Mouse (Mus musculus): ENCODE results near the gene Prkx.

Gene Prkx

GRCm38 (mm10) chrX:77796238-77796835, at the start of gene Prkx:
TSS of gene Prkx (minus strand) at chrX:77796278.
- DNase-seq (ENCODE audit: low read depth, low spot score): peak; percentile 83

DNA sequence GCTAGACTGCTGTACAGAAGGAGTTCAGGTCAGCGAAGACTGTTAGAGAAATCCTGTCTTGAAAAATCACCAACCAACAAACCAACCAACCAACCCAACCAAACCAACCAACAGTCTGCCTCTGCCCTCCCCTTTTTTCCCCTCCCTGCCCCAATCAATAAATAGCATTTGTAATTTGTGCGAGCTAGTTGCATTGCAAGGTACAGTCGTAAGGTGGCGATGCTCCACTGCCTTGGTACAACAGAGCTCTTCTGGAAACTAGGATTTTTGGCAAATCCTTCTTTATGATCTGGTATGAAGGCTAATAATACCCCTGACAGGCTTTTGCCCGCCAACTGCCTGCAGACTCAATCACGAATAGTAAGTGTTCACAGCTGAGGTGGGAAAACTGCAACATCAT, 16.0 kb upstream of the Prkx start:
- peak; percentile 62 for DNase-seq (ENCODE audit: low read depth, low spot score)

DNA sequence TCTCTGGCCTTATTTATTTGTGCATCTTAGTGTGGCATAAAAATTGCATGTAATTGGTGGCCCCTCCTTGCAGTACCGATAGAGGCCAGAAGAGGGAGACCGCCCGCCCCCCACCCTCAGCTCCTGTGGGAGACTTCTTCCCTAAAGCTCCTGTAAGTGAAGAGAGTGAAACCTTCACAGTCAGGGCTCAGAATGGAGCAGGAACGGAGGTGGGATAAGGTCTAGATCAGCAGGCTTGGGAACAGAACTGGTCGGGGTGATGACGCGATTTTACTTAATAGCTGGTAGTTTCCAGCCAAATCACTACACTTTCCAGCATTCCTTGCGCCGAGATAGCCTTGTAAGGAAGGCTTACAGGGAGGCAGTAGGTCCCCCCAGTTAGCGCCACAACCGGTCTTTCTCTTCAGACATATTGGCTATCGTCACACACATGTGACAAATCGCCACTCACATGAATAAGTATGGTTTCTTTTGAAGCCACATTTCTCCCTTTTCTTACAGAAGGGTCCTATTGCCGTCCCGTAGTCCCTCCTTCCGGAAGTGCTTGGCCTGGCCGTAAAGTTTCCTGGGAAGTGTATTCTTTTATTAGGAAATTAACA, 14.6 kb upstream of the Prkx start:
- DNase-seq (ENCODE audit: low read depth, low spot score): peak; percentile 88

DNA sequence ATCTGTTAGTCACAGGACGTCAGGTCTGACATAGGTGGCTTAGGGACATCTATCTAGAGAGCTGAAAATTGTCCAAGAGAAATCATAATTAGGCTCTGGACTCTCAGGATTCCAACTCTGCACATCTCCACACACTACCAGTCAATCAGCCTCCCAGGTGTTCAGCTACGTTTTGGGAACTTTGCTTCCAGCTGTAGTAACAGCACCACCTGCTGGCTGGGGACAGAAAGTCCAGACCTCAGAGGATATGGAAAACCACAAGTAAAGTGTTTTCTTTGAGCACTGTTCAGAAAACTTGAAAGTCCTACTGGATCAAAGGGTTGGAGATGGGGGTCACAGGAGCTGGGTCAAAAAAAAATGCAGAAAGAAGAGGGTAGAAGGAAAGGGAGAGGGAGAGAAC, 12.5 kb upstream of the Prkx start:
- DNase-seq (ENCODE audit: low read depth, low spot score): peak; percentile 59

- DNase-seq (ENCODE audit: low read depth, low spot score): no peak
These were observed 6.2 kb upstream of the Prkx start for GRCm38 (mm10) chrX:77802293-77802692.

DNA sequence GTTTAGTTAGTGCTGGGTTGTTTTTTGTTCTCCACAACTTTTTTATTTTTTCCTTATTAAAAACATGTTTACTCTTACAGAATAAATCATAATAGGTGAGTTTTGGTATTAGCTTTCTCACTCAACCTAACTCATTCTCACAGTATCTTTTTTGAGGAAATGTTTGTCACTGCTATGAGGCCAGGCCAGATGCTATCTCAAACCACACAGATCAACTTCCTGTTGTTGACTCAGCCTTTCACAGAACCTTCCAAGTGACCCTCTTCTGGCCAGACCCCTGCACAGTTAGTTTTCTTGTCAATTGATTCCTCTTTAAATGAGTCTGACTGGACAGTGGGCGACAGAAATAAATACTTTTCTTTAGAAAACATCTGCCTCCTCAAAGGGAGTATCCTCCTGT, 5.5 kb upstream of the Prkx start:
- no peak for DNase-seq (ENCODE audit: low read depth, low spot score)

GRCm38 (mm10) chrX:77799554-77799953, 3.5 kb upstream of the Prkx start:
- no peak for DNase-seq (ENCODE audit: low read depth, low spot score)

GRCm38 (mm10) chrX:77797801-77798200, 1.7 kb upstream of the Prkx start:
- DNase-seq (ENCODE audit: low read depth, low spot score): no peak

DNA sequence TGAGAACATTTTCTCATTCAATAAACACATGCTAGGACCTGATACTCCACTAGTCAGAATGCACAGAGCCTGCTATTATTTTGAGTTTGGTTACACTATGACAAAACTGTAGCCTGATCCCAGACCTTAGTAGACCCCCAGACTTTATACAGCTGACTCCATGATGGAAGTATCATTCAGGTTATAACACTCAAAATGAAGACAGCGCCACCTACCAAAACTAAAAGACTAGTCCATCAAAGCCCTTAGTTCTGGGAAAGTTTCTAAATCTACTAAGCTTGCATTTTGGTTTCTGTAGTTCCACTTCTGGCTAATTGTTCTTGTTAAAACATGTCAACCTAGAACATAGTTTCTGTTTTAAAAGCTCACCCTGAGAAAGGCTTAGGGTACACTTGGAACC, 838 bp upstream of the Prkx start:
- no peak for DNase-seq (ENCODE audit: low read depth, low spot score)

DNA sequence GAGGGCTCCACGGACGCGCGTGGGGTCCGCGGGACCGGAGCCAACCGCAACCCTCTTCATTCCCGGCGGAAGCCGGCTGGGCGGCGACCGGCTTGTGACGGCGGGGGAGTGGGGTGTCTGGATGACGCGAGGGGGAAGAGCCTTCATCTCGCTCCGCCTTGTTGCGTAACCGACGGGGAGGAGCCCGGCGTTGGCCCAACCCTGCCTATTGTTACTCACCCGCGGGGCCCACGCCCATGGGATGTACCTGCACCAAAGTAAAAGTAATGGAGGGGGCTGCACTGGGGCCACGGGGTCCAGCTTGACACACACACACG, 262 bp downstream of the Prkx start:
- peak; percentile 95 for DNase-seq (ENCODE audit: low read depth, low spot score)

GRCm38 (mm10) chrX:77794962-77795857, 868 bp downstream of the Prkx start:
- peak; percentile 20 for DNase-seq (ENCODE audit: low read depth, low spot score)

- peak; percentile 61 for DNase-seq (ENCODE audit: low read depth, low spot score)
These were observed 7.4 kb downstream of the Prkx start for GRCm38 (mm10) chrX:77788675-77789074.

GRCm38 (mm10) chrX:77786354-77786753, 9.7 kb downstream of the Prkx start:
- DNase-seq (ENCODE audit: low read depth, low spot score): no peak

DNA sequence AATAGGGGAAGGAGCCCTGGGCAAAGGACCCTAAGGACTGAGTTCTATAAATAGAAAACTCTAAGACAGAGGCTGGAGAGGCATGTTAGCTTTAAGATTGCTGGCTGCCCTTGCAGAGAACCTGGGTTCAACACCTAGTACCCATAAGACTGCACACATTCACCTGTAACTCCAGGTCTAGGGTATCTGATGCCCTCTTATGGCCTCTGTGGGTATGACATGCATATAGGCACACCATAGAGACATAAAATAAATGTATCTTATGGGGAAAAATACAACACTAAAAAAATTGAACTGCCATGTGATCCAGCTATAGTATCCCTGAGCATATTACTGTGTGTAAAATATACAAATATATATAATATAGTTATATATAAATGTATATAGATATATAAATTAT, 18.3 kb downstream of the Prkx start:
- no peak for DNase-seq (ENCODE audit: low read depth, low spot score)

GRCm38 (mm10) chrX:77765153-77765552, 30.9 kb downstream of the Prkx start:
- DNase-seq (ENCODE audit: low read depth, low spot score): peak; percentile 9

GRCm38 (mm10) chrX:77744260-77744659, 51.8 kb downstream of the Prkx start:
- DNase-seq (ENCODE audit: low read depth, low spot score): no peak

DNA sequence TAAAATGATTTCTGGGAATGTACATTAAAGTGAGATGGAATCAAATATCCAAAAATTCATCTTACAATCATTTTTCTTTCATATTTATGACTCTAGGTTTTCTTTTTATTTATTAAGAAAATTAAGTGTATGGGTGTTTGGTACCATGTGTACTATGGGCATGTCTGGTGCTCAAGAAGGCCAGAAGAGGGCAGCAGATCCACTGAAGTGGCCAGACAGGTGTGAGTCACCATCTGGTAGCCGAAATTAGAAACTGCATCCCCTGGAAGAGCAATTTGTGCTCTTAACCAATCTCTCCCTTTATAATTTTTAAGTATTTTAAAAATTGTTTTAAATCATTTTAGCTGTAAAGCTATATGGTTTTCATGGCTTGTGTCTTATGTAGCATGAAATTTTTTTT, 54.7 kb downstream of the Prkx start:
- peak; percentile 75 for DNase-seq (ENCODE audit: low read depth, low spot score)

DNA sequence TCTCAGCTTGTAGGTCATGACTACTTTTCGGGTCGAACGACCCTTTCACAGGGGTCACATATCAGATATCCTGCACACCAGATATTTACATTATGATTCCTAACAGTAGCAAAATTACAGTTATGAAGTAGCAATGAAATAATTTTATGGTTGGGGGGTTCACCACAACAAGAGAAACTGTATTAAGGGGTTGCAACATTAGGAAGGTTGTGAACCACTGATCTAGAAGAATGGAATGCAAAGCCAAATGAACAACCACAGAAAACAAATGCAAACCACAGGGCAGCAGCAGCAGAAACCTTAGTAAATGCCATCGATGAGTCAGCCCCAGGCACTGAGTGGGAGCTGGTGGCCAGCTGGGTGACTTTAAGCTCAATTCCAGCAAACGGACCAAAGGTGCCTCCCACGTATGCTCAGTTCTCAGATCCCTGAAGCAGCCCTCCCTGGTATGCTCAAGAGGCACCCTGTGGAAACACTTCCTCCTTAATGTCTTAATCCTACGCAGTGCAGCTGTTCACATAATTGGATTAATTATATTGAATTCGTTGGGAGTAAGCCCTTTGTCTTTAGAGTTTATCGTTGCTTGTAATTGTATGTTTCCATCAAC, 62.0 kb downstream of the Prkx start:
- DNase-seq (ENCODE audit: low read depth, low spot score): peak; percentile 70

- DNase-seq (ENCODE audit: low read depth, low spot score): peak; percentile 69
These were observed 75.8 kb downstream of the Prkx start for GRCm38 (mm10) chrX:77720298-77720697.

All from brain, adult 2 months (tissue).